Mouse (Mus musculus) frontal cortex, adult (tissue): ENCODE measurements around the gene Vmn1r83.

Experiments used
- ATAC-seq: cut with Nextera tagmentation; 2 replicates; pipeline ENCODE4 v1.9.2; 2017; ENCODE audit warnings: mild to moderate bottlenecking, moderate library complexity, mixed read lengths; ENCODE audit not compliant: low TSS enrichment

Vmn1r83 gene

DNA sequence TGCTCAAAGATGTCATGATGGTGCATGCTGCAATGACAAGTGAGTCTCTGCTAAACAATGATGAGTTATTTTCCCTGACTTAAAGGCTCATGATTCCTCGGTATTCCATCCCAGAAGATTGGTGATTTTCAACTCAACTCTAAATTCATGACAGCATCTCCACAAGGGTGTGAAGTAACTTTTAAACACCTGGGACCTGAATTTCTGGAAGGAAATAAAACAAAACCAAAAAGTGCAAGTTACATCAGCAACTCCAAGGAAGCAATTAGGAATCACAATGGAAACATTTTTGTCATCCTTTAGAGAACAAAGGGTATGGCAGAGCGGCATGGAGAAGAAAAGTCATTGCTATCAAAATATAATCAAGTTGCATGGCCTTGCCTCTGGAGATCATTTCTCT lies at the start of gene Vmn1r83:
TSS of gene Vmn1r83 (minus strand) at position 101 of the 400 bp plus-strand sequence.
- ATAC-seq = no peak

DNA sequence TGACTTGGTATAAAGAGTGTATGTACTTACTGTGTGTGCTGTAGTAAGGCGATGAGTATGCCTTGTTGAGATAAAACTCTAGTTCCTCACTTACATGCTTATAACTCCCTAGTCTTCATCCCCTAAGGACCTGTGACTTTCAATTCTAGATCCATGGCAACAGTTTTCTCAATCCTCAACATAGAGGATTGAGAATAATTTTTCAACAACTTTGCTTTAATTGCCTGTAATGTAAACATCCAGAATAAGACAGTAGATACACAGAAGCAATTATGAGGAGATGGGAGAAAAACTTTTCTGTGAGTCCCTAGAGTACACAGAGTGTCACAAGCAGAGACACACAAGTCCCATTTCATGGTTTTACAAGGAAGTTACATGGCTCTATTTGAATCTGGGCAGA lies 39.9 kb upstream of the Vmn1r83 start, which contains the start of gene Vmn1r84:
TSS of gene Vmn1r84 (minus strand) at position 101 of the 400 bp plus-strand sequence.
- no peak for ATAC-seq

DNA sequence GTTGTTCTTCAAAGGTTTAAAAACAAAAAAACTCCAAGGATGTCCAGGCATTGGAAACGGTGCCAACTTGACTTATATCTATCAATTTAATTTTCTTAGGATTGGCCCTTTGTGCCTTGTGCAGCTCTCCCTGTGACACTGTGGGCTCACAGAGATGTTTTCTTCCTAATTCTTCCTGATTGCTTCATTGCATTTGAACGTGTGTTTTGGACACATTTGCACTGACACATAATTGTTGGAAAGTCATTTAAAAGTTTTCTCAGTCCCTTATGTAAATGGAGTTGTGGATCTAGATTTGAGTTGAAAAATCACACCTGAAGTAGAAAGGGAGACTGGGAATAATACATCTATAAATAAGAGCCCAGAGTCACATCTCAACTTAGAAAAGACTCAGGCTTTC lies 29.2 kb downstream of the Vmn1r83 start, which contains the start of gene Vmn1r82:
TSS of gene Vmn1r82 (plus strand) at position 301 of the 400 bp plus-strand sequence.
- no peak for ATAC-seq
